Mouse (Mus musculus) lung, adult 10 weeks (tissue): ENCODE measurements around the gene Myo1b. TPM values are rescaled to one million over a fixed set of nuclear protein-coding genes. Genes with fewer than 3 reads are reported as not detected.

Source experiments
- polyA plus RNA-seq: library from polyadenylated mRNA; stranded (reverse); fragments of 350-450 nt; fragmentation: Illumina TruSeq; extraction: RNeasy Lipid Tissue Mini Kit (QIAGEN cat#74804); gene quantifications from one replicate; pipeline ENCODE4 v1.2.3, GENCODE M21; 2014; ENCODE audit warnings: low read depth, low replicate concordance; ENCODE audit not compliant: insufficient read depth

The Myo1b gene
- polyA plus RNA-seq, result 56.1 TPM

GRCm38 (mm10) chr1:51915576-51916156 is at the start of gene Myo1b:
Gene Myo1b, minus strand, starts transcription at chr1:51916071.

Other genes with a start within 250 kb of the Myo1b start
- 5.0 TPM for gene Stat4, start 71.1 kb upstream of the Myo1b start, polyA plus RNA-seq
- gene Stat1, start 203.4 kb upstream of the Myo1b start, polyA plus RNA-seq, result 35.5 TPM